Mouse (Mus musculus) left cerebral cortex, postnatal 4 days (tissue): Measurements from ENCODE around the gene Shcbp1. TPM values are rescaled to one million over a fixed set of nuclear protein-coding genes. Genes with fewer than 3 reads are reported as not detected.
"Not testable (repeated sequence)": the region's sequence is repeated elsewhere in the genome, so short reads cannot be mapped to it uniquely, and the experiment has no call there.

ENCODE experiments used
- DNase-seq: peaks from one replicate; pipeline ENCODE4 v3.0.0-alpha.2; 2022
- intact Hi-C: fragments of 180-260 bp; cut with DNase I; formaldehyde crosslinking; loops from one replicate; pipeline ENCODE4 v1.15.1; 2025
- total RNA-seq, 2 experiments: library from RNA; stranded (reverse); gene quantifications; 2 replicates each; pipeline ENCODE4 v1.2.3; 2021

Gene Shcbp1
- total RNA-seq, result 1 to 10 TPM; 3.2 TPM

DNA sequence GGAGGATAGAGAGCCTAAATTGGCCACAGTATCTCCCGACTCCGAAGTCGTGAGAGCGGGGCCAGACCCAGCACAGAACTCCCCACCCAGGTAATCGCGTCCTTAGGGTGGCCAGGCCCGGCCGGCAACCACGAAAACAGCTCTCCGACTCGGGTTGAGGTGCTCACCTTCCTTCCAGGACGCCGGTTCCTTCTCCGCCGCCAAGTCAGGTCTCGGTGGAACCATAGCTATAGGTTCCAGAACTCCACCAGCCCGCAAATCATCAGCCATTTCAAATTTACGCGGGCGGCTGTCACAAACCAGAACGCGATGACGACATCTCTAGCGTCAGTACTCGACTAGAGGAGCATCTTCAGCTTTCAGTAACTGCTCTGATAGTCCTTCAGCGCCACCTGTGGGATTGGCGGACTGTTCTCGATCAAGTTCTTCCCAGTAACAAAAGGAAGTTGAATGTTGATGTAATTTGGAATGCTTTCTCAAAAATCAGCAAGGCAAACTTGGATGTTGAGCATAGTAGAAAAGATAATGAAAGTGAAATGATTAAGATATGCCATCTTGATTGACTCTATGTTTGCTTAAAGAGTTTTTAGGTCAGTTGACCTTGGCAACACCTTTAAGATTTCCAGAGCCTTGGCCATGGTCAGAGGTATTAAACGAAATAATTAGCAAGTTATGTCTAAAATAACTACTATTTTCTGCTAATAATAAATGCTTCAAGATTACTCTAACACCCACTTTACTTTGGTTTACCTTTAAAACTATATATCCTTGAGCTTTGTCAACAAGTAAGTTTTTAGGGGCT, at the start of gene Shcbp1:
Shcbp1 (minus strand) TSS at position 314 of the 802 bp plus-strand sequence.
- intact Hi-C loops, result no loop called here
- peak; percentile 90 for DNase-seq

DNA sequence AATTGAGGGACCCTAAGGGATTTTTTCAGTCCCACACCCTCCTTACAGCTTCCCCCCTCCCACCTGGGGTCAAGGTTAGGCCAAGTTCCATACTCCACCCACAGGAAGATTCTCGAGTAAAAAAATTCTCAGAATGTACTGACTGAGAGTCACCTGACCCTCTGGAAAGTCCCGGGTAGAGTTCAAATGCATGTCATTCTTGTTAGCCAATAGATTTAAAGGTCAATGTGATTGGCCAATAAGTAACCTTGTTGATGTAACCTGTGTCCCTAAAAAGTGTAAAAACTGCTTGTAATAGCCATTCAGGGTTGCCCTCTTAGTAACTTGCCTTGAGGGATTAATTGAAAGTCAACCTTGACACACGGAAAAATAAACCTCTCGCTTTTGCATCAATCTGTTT, 29.5 kb upstream of the Shcbp1 start:
- DNase-seq, result no peak
- intact Hi-C loops, result no loop called here

DNA sequence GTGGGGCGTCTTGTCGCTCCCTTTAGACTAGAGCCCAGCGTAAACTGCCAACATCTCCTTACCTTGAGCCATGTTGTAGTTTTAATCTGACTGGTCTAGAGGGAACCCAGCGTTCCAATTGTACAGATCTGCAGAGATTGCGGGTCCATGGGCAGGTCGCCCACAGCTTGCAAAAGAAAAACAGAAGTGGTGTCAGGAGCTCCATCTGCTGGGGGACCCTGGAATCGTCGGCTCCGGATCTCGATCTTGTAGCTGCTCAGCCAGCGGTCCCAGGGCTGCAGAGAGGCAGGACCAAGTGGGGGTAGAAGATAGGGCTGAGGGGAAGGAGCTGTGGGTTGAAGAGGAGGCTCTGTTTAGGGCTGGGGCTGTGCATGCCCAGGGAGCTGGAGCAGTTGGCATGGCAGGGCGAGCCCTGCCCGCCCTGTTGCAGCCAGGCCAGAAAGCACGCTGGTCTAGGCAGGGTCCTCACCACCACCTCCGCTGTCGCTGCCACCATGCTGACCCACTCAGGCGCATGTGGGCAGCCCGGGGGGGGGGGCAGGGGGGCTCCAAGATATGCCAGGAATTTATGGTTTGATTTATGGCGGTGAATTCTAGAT, 21.3 kb upstream of the Shcbp1 start:
- intact Hi-C loops, result no loop called here
- peak; percentile 49 for DNase-seq

DNA sequence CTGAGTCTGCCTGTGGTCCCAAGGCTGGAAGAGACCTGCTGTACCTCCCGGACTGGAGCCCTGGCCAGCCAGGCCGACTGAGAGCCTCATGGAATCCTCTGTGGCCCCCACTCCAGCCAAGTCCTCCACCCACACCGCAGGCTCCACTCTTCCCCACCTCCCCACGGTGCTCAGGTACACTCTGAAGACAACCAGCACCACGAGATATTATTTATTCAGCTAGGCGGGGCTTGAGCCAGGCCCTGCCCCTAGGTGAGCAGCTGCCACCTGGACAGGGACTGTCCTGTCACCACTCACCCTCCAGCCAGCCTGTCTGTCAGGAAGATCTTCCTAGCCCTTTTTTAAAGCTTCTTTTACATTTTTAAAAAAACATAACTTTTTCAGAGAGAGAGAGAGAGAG, 1.1 kb downstream of the Shcbp1 start:
- intact Hi-C loops, result no loop called here
- no peak for DNase-seq

DNA sequence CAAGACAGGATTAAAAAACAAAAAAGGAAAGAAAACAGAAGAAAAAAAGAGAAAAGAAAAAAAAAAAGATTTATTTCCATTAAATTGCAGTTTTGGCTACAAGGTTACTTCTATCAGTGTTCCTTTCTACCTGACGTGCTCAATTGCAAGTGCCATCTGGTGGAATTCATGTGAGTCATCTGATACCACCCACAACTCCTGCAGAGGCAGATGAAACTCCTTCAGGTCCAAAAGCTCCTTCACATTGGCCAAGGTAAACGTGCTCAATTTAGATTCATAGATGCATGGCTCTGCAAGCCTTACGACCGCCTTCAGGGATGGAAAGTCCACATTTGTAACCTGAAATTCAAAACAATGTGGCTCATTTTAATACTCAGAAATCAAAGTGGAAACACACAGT, 14.6 kb downstream of the Shcbp1 start:
- DNase-seq, result no peak
- intact Hi-C loops, result no loop called here

DNA sequence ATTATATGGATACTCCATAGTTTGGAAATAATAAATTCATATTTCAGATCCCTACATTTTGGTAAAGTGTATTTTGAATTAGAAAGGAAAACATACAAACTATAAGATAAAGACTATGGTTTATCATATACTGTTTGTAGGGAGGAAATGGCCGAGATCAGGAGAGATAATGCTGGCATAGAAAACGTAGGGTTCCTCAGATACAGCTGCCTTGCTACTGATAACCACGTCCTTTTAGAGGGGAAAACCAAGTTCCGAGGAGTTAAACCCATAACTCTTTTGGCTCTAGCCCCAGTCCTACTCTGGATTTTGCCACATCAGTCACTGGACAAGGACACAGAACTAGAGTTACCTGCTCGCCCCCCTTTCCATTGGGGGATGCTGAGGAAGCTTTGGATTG, 26.3 kb downstream of the Shcbp1 start:
- intact Hi-C loops, result no loop called here

DNA sequence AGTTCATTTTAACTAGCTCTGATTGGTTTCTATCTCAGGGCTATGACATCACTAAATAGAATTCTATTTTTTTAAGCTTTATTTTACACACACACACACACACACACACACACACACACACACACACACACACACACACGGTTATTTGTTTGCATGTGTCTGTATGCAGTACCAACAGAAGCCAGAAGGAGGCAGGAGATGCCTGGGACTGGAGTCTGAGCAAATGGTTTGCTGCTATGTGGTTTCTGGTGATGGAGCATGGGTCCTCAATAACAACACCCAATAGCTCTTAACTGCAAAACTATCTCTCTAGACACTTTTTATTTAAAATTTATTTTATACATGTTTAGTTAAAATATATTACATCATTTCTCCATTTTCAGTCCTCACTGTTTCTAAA, 48.4 kb downstream of the Shcbp1 start:
- intact Hi-C loops, result no loop called here
- no peak for DNase-seq

More for the DNA sequence above, 26.3 kb downstream of the Shcbp1 start:
- no peak for DNase-seq

DNA sequence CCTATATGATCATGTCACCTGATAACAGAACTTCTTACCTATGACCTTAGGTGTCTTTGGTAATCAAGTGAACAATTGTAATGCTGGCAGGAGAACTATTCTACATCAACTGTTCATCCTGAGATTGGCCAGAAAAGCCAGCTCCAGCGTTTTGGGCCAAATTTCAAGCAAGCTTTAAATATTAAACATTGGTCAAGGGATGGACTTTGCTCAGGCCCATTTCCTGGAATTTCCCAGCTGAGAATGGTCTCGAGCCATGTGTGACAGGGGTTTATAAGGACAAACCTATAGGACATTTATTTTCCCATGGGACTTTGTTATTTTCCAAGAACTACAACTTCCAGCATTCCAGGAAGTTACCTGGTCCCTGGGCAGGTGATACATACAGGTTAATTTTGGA, 63.8 kb downstream of the Shcbp1 start:
- intact Hi-C loops, result no loop called here
- DNase-seq, result no peak

DNA sequence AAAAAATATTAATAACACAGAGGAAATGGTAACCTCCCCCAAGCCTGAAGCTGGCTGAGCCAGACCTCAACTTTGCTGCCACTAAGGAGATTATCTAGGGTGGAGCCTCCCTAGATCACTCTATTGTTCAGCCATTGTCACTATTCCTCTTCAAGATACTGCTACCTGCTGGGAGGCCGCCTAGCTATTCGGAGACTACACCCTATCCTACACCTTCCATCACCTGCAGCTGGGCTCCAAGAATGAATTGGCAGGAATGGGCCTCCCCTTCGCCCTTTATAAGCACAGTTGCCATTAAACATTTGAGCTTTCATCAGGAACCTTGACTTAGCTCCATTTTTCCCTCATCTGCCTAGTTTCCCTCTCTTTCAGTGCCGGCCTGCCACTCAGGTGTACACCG, 71.0 kb downstream of the Shcbp1 start:
- DNase-seq, intact Hi-C loops: not testable (repeated sequence)

DNA sequence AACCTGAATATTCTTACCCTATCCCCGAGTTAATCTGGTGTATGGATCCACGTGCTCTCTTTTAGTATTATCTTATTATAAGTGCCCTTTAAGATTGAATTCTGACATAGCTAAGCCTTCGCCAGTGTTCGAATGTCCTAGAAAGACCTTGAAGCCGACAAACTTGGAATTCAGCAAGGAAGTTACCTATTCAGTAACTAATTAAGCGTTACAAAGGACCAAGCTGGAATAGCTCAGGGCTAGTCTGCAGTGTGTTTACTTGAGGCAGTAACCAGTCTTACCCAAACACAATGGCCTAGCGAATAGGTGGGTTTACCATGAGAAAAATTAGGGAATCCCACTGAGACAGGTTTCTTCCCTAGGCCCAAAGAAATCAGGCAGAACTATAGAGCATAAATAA, 71.5 kb downstream of the Shcbp1 start:
- intact Hi-C loops, DNase-seq: not testable (repeated sequence)

DNA sequence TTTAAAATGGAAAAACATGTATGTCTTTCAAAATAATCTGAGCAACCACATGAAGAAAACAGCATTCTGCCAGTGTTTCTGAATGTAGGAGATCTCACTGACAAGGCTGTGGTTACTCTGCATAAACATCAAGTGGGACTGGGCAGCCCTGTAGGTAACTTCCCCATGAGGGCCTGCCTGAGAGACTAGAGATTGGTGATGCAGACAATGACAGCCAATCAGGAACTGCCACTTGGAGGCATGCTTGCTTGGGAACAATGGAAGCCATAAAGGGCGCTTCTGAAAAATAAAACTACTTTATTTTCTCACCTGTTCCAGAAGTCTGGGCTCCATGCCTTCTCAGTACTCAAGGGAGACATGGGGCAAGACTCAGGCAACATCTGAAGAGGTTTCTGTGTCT, 87.7 kb downstream of the Shcbp1 start:
- no peak for DNase-seq
- intact Hi-C loops, result no loop called here

Other genes with a start within 250 kb of the Shcbp1 start
- 10 to 100 TPM; 16.3 to 16.5 TPM for gene Zfp958, start 166.4 kb downstream of the Shcbp1 start, total RNA-seq